ENCODE assay signal across 8 mouse cellular contexts in genomic region chrX:12003106-12003505, GRCm38 (mm10).
DNase-seq lines count a peak whose midpoint lies in the region; ATAC-seq and TF ChIP-seq lines count a peak whose summit lies in the region.
"Had no signal": no experiment of that assay in that cellular context is flagged by ENCODE, and none has a peak within 500 bp of the region (broad histone marks: within the 10 kb centered on the region; RNA-seq: fewer than 3 reads in every experiment).

No protein-coding gene starts in this region.

- no peak for ATAC-seq in lung, embryonic 14.5 days (ENCODE audit: insufficient read depth)
- no peak for ATAC-seq in heart, embryonic 16.5 days (replicated peaks; ENCODE audit: extremely low read depth, insufficient read depth, low FRiP score)
- no peak for ATAC-seq in stomach, embryonic 16.5 days (ENCODE audit: insufficient read depth, low FRiP score)

- no peaks in the 10 kb centered on the region for H3K9me3 ChIP-seq in lung, embryonic 14.5 days (ENCODE audit: low read depth, low read length)
- H3K9me3 ChIP-seq in heart, embryonic 16.5 days (replicated peaks; ENCODE audit: control insufficient read depth, low read length), result no peaks in the 10 kb centered on the region
- H3K9me3 ChIP-seq in stomach, embryonic 16.5 days (replicated peaks; ENCODE audit: control insufficient read depth, low read length), result no peaks in the 10 kb centered on the region

- H3K4me1 ChIP-seq in lung, embryonic 14.5 days (ENCODE audit: insufficient read depth), result peaks cover 14% of the 10 kb centered on the region
- peaks cover 21% of the 10 kb centered on the region for H3K4me1 ChIP-seq in heart, embryonic 16.5 days (ENCODE audit: control insufficient read depth, insufficient read depth, low read length)
- peaks cover 20% of the 10 kb centered on the region for H3K4me1 ChIP-seq in stomach, embryonic 16.5 days (ENCODE audit: control insufficient read depth, insufficient read depth, low read length)

- H3K27ac ChIP-seq in lung, embryonic 14.5 days (ENCODE audit: low read depth), result peak overlapping the region; percentile 93
- H3K27ac ChIP-seq in heart, embryonic 16.5 days (ENCODE audit: low read length), result peak overlapping the region; percentile 7
- peak overlapping the region; percentile 19; the same call in 1 of the 2 replicates for H3K27ac ChIP-seq in stomach, embryonic 16.5 days (ENCODE audit: low read length)

- 9% methylated on average over 9 of the region's 9 CpGs for whole genome bisulfite sequencing in lung, embryonic 14.5 days
- 15% methylated on average over 9 of the region's 9 CpGs for WGBS in heart, embryonic 16.5 days
- WGBS in stomach, embryonic 16.5 days, result 36% methylated on average over 9 of the region's 9 CpGs

- no peak overlapping the region for H3K9ac ChIP-seq in lung, embryonic 14.5 days
- H3K9ac ChIP-seq in heart, embryonic 16.5 days (ENCODE audit: low read length), result no peak overlapping the region
- 0 out of 2 replicates have a peak overlapping the region, but pooled peaks have one; percentile 12 for H3K9ac ChIP-seq in stomach, embryonic 16.5 days (ENCODE audit: low read length)

- no peak for TF ChIP-seq CTCF in lung, embryonic 14.5 days (IDR thresholded peaks at IDR 0.05; ENCODE audit: low read depth)
- TF ChIP-seq CTCF in brain, embryonic 14.5 days (IDR thresholded peaks at IDR 0.05; ENCODE audit: borderline replicate concordance, extremely low read depth, insufficient read depth, insufficient read length), result no peak

- peaks cover 25% of the 10 kb centered on the region; the same call in 1 of the 2 replicates for H3K27me3 ChIP-seq in lung, embryonic 14.5 days (ENCODE audit: insufficient read depth, low read length)
- H3K27me3 ChIP-seq in heart, embryonic 16.5 days (ENCODE audit: control insufficient read depth, insufficient read depth, low read length), result peaks cover 57% of the 10 kb centered on the region
- peaks cover 63% of the 10 kb centered on the region for H3K27me3 ChIP-seq in stomach, embryonic 16.5 days (ENCODE audit: control insufficient read depth, insufficient read depth, low read length)

- H3K4me3 ChIP-seq in lung, embryonic 14.5 days (ENCODE audit: low read depth, low read length), result no peak overlapping the region
- no peak overlapping the region for H3K4me3 ChIP-seq in heart, embryonic 16.5 days (ENCODE audit: low read length)
- no peak overlapping the region for H3K4me3 ChIP-seq in stomach, embryonic 16.5 days (replicated peaks; ENCODE audit: low read length)

- no peak for TF ChIP-seq POLR2A in brain, embryonic 14.5 days (IDR thresholded peaks at IDR 0.05; ENCODE audit: borderline replicate concordance, extremely low read depth, insufficient read depth, insufficient read length, poor library complexity, severe bottlenecking)

- no peaks in the 10 kb centered on the region for H3K36me3 ChIP-seq in lung, embryonic 14.5 days (ENCODE audit: insufficient read depth)
- no peaks in the 10 kb centered on the region for H3K36me3 ChIP-seq in heart, embryonic 16.5 days (ENCODE audit: control insufficient read depth, insufficient read depth)
- no peaks in the 10 kb centered on the region for H3K36me3 ChIP-seq in stomach, embryonic 16.5 days (ENCODE audit: control insufficient read depth, insufficient read depth, low read length)

- peak; percentile 40 for DNase-seq in lung, embryonic 14.5 days
- no peak for DNase-seq in lung, postnatal 25 days (ENCODE audit: low spot score)
- DNase-seq in brain, embryonic 14.5 days (ENCODE audit: low read depth), result peak; percentile 43
- no peak for DNase-seq in layer of hippocampus, adult 9-11 months
- DNase-seq in left cerebral cortex, adult 8-10 months (ENCODE audit: low spot score in 2 of 2), result no peak
- DNase-seq: layer of hippocampus, postnatal 36 days had no signal

- peak overlapping the region; percentile 37 for H3K4me2 ChIP-seq in lung, embryonic 14.5 days
- H3K4me2 ChIP-seq in heart, embryonic 16.5 days (ENCODE audit: low read depth, low read length), result no peak overlapping the region
- no peak overlapping the region for H3K4me2 ChIP-seq in stomach, embryonic 16.5 days (ENCODE audit: low read depth, low read length)

Comparison
In these comparisons a context has a peak if more than half of its experiments do, and no peak if none do; other contexts are left out.
1. DNase-seq: peak in lung, embryonic 14.5 days (single experiment) and brain, embryonic 14.5 days (single experiment); none in lung, postnatal 25 days (single experiment), layer of hippocampus, adult 9-11 months (single experiment) and left cerebral cortex, adult 8-10 months (0 of 2).
2. H3K27ac ChIP-seq: peak in every context shown above with its lines; median percentile 93 in lung, embryonic 14.5 days; 19 in stomach, embryonic 16.5 days; 7 in heart, embryonic 16.5 days.